Mouse (Mus musculus) liver, embryonic 16.5 days (tissue): ENCODE data around the gene Mettl17. TPM values are rescaled to one million over a fixed set of nuclear protein-coding genes. Genes with fewer than 3 reads are reported as not detected.

ENCODE experiments used
- ATAC-seq: fragments of 200-750 bp; cut with Nextera tagmentation; 2 replicates; pipeline ENCODE4 v1.8.0; 2017; ENCODE audit warnings: low read depth, mild to moderate bottlenecking, moderate number of reproducible peaks, moderate library complexity
- H3K27ac ChIP-seq: fragments of 300-500 bp; sonication (generic); 2 replicates; pipeline ENCODE4 v1.5.1; 2014; ENCODE audit warnings: mild to moderate bottlenecking, low read length
- H3K27me3 ChIP-seq: fragments of 300-500 bp; sonication (generic); 2 replicates; pipeline ENCODE4 v1.6.1; 2014; ENCODE audit warnings: low read depth, low read length, mixed read lengths; ENCODE audit not compliant: control insufficient read depth, insufficient read depth
- H3K36me3 ChIP-seq: fragments of 300-500 bp; sonication (generic); 2 replicates; pipeline ENCODE4 v1.6.1; 2014; ENCODE audit warnings: mild to moderate bottlenecking; ENCODE audit not compliant: control insufficient read depth, insufficient read depth
- H3K4me1 ChIP-seq: fragments of 300-500 bp; sonication (generic); 2 replicates; pipeline ENCODE4 v1.6.1; 2014; ENCODE audit warnings: low read depth, low read length, mixed read lengths; ENCODE audit not compliant: control insufficient read depth
- H3K4me2 ChIP-seq: fragments of 300-500 bp; sonication (generic); 2 replicates; pipeline ENCODE4 v1.6.1; 2014; ENCODE audit warnings: low read depth, low read length, mixed read lengths
- H3K4me3 ChIP-seq: fragments of 300-500 bp; sonication (generic); 2 replicates; pipeline ENCODE4 v1.5.1; 2014; ENCODE audit warnings: low read depth, mild to moderate bottlenecking, low read length
- H3K9ac ChIP-seq: fragments of 300-500 bp; sonication (generic); 2 replicates; pipeline ENCODE4 v1.6.1; 2014; ENCODE audit warnings: low read depth, low read length
- H3K9me3 ChIP-seq: fragments of 300-500 bp; sonication (generic); replicated peaks from 2 replicates; pipeline ENCODE4 v1.6.1; 2016; ENCODE audit warnings: low read length; ENCODE audit not compliant: control insufficient read depth
- WGBS: fragments of 180-500 bp; shearing (Covaris S2); extraction: QIAGEN DNeasy Blood & Tissue Kit; methylation state at CpG from one replicate; pipeline ENCODE4 v1.1.7; 2014; ENCODE audit not compliant: insufficient replicate concordance; 5-methylcytosine and 5-hydroxymethylcytosine counted together
- polyA plus RNA-seq: library from polyadenylated mRNA; unstranded; fragments of >200 nt; fragmentation: Nextera tagmentation; extraction: Ambion mirVana; gene quantifications from 2 replicates; pipeline ENCODE4 v1.2.1, GENCODE M21; 2015

The Mettl17 gene
- polyA plus RNA-seq, 1 experiment from 2014 or later, result 10.8 TPM

- Histone ChIP-seq H3K9me3 (no peaks in the 10 kb centered on the region), H3K36me3 (peaks cover 25% of the 10 kb centered on the region), H3K4me2 (no peak overlapping the region), H3K9ac (no peak overlapping the region), H3K27me3 (no peaks in the 10 kb centered on the region), H3K4me1 (peaks cover 9% of the 10 kb centered on the region), H3K4me3 (no peak overlapping the region), H3K27ac (no peak overlapping the region)
- 0 out of 2 replicates have a peak, but pooled peaks have one; percentile 47 for ATAC-seq
- 44% methylated on average over 10 of the region's 10 CpGs for WGBS
These were observed 8.6 kb downstream of the Mettl17 start for GRCm38 (mm10) chr14:51893094-51893794.

GRCm38 (mm10) chr14:51893809-51894208 lies 9.2 kb downstream of the Mettl17 start:
- peak; percentile 30; the same call in 1 of the 2 replicates for ATAC-seq

GRCm38 (mm10) chr14:51895071-51895470 lies 10.4 kb downstream of the Mettl17 start:
- no peak overlapping the region for H3K4me3 ChIP-seq
- no peak overlapping the region for H3K27ac ChIP-seq
- no peak overlapping the region for H3K4me2 ChIP-seq
- H3K36me3 ChIP-seq, result peaks cover 15% of the 10 kb centered on the region
- no peaks in the 10 kb centered on the region for H3K27me3 ChIP-seq
- WGBS, result 66% methylated on average over 14 of the region's 14 CpGs
- H3K9ac ChIP-seq, result no peak overlapping the region
- no peaks in the 10 kb centered on the region for H3K9me3 ChIP-seq
- peaks cover 9% of the 10 kb centered on the region for H3K4me1 ChIP-seq
- ATAC-seq, result no peak

More at GRCm38 (mm10) chr14:51893809-51894208, 9.2 kb downstream of the Mettl17 start:
- WGBS, result 34% methylated on average over 3 of the region's 3 CpGs
- peaks cover 9% of the 10 kb centered on the region for H3K4me1 ChIP-seq
- H3K4me2 ChIP-seq, result no peak overlapping the region
- no peaks in the 10 kb centered on the region for H3K9me3 ChIP-seq
- no peak overlapping the region for H3K4me3 ChIP-seq
- H3K9ac ChIP-seq, result no peak overlapping the region
- no peaks in the 10 kb centered on the region for H3K27me3 ChIP-seq
- peaks cover 23% of the 10 kb centered on the region for H3K36me3 ChIP-seq
- no peak overlapping the region for H3K27ac ChIP-seq

- ATAC-seq, result no peak
- Histone ChIP-seq H3K27me3 (no peaks in the 10 kb centered on the region), H3K9me3 (no peaks in the 10 kb centered on the region), H3K4me1 (peaks cover 9% of the 10 kb centered on the region), H3K4me2 (no peak overlapping the region), H3K4me3 (no peak overlapping the region), H3K9ac (no peak overlapping the region), H3K27ac (no peak overlapping the region), H3K36me3 (peaks cover 8% of the 10 kb centered on the region)
- WGBS, result 37% methylated on average over 6 of the region's 6 CpGs
These were observed 11.4 kb downstream of the Mettl17 start for GRCm38 (mm10) chr14:51896019-51896418.

GRCm38 (mm10) chr14:51896539-51897170 lies 12.0 kb downstream of the Mettl17 start:
- 60% methylated on average over 8 of the region's 8 CpGs for WGBS
- ATAC-seq, result no peak

GRCm38 (mm10) chr14:51899351-51899750 lies 14.7 kb downstream of the Mettl17 start:
- Histone ChIP-seq H3K4me3 (no peak overlapping the region), H3K9me3 (no peaks in the 10 kb centered on the region), H3K4me1 (no peaks in the 10 kb centered on the region), H3K4me2 (no peak overlapping the region), H3K36me3 (no peaks in the 10 kb centered on the region), H3K27me3 (no peaks in the 10 kb centered on the region), H3K27ac (no peak overlapping the region), H3K9ac (no peak overlapping the region)
- WGBS, result 73% methylated on average over 1 of the region's 1 CpGs
- no peak for ATAC-seq

More at GRCm38 (mm10) chr14:51896539-51897170, 12.0 kb downstream of the Mettl17 start:
- Histone ChIP-seq H3K9me3 (no peaks in the 10 kb centered on the region), H3K36me3 (peaks cover 2% of the 10 kb centered on the region; the same call in 1 of the 2 replicates), H3K9ac (no peak overlapping the region), H3K4me1 (peaks cover 9% of the 10 kb centered on the region), H3K4me2 (no peak overlapping the region), H3K27me3 (no peaks in the 10 kb centered on the region), H3K27ac (no peak overlapping the region), H3K4me3 (no peak overlapping the region)

- Histone ChIP-seq H3K36me3 (no peaks in the 10 kb centered on the region), H3K9ac (no peak overlapping the region; the same call in 1 of the 2 replicates), H3K27me3 (no peaks in the 10 kb centered on the region), H3K4me1 (peaks cover 17% of the 10 kb centered on the region), H3K27ac (no peak overlapping the region), H3K4me3 (no peak overlapping the region), H3K4me2 (no peak overlapping the region), H3K9me3 (no peaks in the 10 kb centered on the region)
- ATAC-seq, result no peak; the same call in 1 of the 2 replicates
- WGBS, result 55% methylated on average over 9 of the region's 9 CpGs
These were observed 18.4 kb downstream of the Mettl17 start for GRCm38 (mm10) chr14:51902806-51903710.

- Histone ChIP-seq H3K9ac (no peak overlapping the region), H3K36me3 (no peaks in the 10 kb centered on the region), H3K4me1 (peaks cover 17% of the 10 kb centered on the region), H3K27me3 (no peaks in the 10 kb centered on the region), H3K4me2 (no peak overlapping the region), H3K27ac (no peak overlapping the region), H3K9me3 (no peaks in the 10 kb centered on the region), H3K4me3 (no peak overlapping the region)
- WGBS, result 77% methylated on average over 9 of the region's 9 CpGs
- ATAC-seq, result no peak
These were observed 19.1 kb downstream of the Mettl17 start for GRCm38 (mm10) chr14:51903782-51904181.
